Mouse (Mus musculus): ENCODE measurements around the gene Nxt1. TPM values are rescaled to one million over a fixed set of nuclear protein-coding genes. Genes with fewer than 3 reads are reported as not detected.

Nxt1 gene
- 40.3 TPM for polyA plus RNA-seq (2017; shearing (Covaris generic))

GRCm38 (mm10) chr2:148672199-148673096 is at the start of gene Nxt1:
Gene Nxt1 (plus strand): TSS chr2:148672601.

GRCm38 (mm10) chr2:148680775-148681291 is 8.4 kb downstream of the Nxt1 start, which contains the start of gene Gzf1:
Gene Gzf1 (plus strand): TSS chr2:148681023.

Other genes starting within 250 kb of the Nxt1 start
- gene Cd93, start 229.0 kb upstream of the Nxt1 start, polyA plus RNA-seq (2017; shearing (Covaris generic)), result 0.40 TPM
- gene Gzf1, start 8.4 kb downstream of the Nxt1 start, polyA plus RNA-seq (2017; shearing (Covaris generic)), result 5.1 TPM
- gene Napb, start 59.9 kb downstream of the Nxt1 start, polyA plus RNA-seq (2017; shearing (Covaris generic)), result 1.2 TPM
- gene Cstl1, start 77.8 kb downstream of the Nxt1 start, polyA plus RNA-seq (2017; shearing (Covaris generic)), result not detected
- gene Cst11, start 98.9 kb downstream of the Nxt1 start, polyA plus RNA-seq (2017; shearing (Covaris generic)), result not detected
- gene 8030411F24Rik, start 109.4 kb downstream of the Nxt1 start, polyA plus RNA-seq (2017; shearing (Covaris generic)), result 0.67 TPM
- gene Cst12, start 116.8 kb downstream of the Nxt1 start, polyA plus RNA-seq (2017; shearing (Covaris generic)), result not detected
- not detected for gene Cst8, start 126.2 kb downstream of the Nxt1 start, polyA plus RNA-seq (2017; shearing (Covaris generic))
- not detected for gene Cst13, start 147.5 kb downstream of the Nxt1 start, polyA plus RNA-seq (2017; shearing (Covaris generic))
- gene Cst9, start 162.5 kb downstream of the Nxt1 start, polyA plus RNA-seq (2017; shearing (Covaris generic)), result not detected
- gene 9230104L09Rik, start 192.4 kb downstream of the Nxt1 start, polyA plus RNA-seq (2017; shearing (Covaris generic)), result not detected
- 90.0 TPM for gene Cst3, start 203.1 kb downstream of the Nxt1 start, polyA plus RNA-seq (2017; shearing (Covaris generic))